Mouse (Mus musculus): Measurements from ENCODE around the gene Golga4.

DNA sequence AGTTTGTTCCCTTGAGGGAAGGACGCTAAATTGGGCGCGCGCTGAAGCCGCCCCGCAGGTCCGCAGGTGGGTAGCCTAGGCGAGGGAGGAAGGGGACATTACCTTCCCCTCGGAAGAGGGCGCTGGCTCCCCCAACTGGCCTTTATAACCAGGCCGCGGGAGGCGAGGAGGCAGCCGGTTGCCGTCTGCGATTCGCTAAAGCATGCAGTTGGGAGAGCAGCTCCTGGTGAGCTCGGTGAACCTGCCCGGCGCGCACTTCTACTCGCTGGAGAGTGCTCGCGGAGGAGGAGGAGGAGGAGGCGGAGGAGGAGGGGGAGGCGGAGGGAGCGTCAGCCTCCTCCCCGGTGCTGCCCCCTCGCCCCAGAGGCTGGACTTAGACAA is 27.6 kb upstream of the Golga4 start:
- TF ChIP-seq POLR2A (IDR thresholded peaks at IDR 0.05; ENCODE audit: insufficient read depth, low read depth, low read length) = no peak
- TF ChIP-seq CTCF (IDR thresholded peaks at IDR 0.05; ENCODE audit: insufficient read depth, low read depth, low read length) = no peak

Data from olfactory bulb, adult 2 months (tissue).